Mouse (Mus musculus) myocyte (in vitro differentiated cells): ENCODE measurements around the gene Fam20c.

Experiments used
- E2F4 ChIP-seq: IDR thresholded peaks from one replicate; pipeline ENCODE4 v1.6.1; 2011; ENCODE audit warnings: mild to moderate bottlenecking, control low read depth, moderate library complexity; ENCODE audit not compliant: insufficient read depth
- MAX ChIP-seq: IDR thresholded peaks from one replicate; pipeline ENCODE4 v1.6.1; 2011; ENCODE audit warnings: low read depth, mild to moderate bottlenecking, control low read depth
- POLR2A ChIP-seq: IDR thresholded peaks from one replicate; pipeline ENCODE4 v1.6.1; 2011; ENCODE audit warnings: low read depth, mild to moderate bottlenecking, control low read depth, moderate library complexity; ENCODE audit not compliant: insufficient read length
- POLR2AphosphoS2 ChIP-seq: IDR thresholded peaks from one replicate; pipeline ENCODE4 v1.6.1; 2011; ENCODE audit warnings: low read depth, control low read depth; ENCODE audit not compliant: insufficient read length
- USF1 ChIP-seq: IDR thresholded peaks from one replicate; pipeline ENCODE4 v1.6.1; 2011; ENCODE audit warnings: low read depth, mild to moderate bottlenecking, control low read depth, moderate library complexity

DNA sequence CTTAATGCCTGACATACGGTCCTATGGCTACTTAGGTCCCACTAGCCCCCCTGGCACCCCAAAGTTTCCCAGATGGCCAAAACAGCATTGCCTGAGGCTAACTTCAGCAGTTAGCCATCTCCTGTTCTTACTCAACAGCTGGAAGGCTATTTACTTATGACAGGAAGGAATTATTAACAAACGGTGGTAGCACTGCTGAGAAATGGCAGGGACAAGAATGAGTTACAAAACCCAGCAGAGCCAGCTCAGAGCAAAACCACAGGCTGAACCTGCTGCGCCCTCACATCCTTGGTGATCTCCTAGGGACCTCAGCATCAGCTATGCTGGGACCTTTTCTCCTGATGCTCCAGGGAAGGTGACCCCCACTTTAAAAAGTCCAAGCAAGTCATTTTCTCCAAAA lies 25.3 kb downstream of the Fam20c start:
- TF ChIP-seq POLR2AphosphoS2 = no peak
- no peak for TF ChIP-seq USF1
- no peak for TF ChIP-seq E2F4
- no peak for TF ChIP-seq POLR2A
- no peak for TF ChIP-seq MAX
